Mouse (Mus musculus) CH12.LX (cell line): Measurements from ENCODE around the gene Cog3. TPM values are rescaled to one million over a fixed set of nuclear protein-coding genes. Genes with fewer than 3 reads are reported as not detected.

Experiments
- DNase-seq: peaks from one replicate; pipeline ENCODE4 v3.0.0-alpha.2; 2013; ENCODE audit errors: extremely low read depth
- H3K27ac ChIP-seq: 2 replicates; pipeline ENCODE4 v1.5.1; 2012; ENCODE audit warnings: low read depth, mild to moderate bottlenecking, control low read depth, moderate library complexity; ENCODE audit not compliant: insufficient read depth
- H3K27me3 ChIP-seq: replicated peaks from 2 replicates; pipeline ENCODE3; 2012; ENCODE audit warnings: inconsistent platforms
- H3K36me3 ChIP-seq, 2 experiments: replicated peaks in 1 of 2; 2 replicates each; pipeline versions ENCODE3 to v1.6.1; 2012; ENCODE audit warnings: inconsistent platforms in 1 of 2, low read length in 1 of 2, mild to moderate bottlenecking in 1 of 2, mixed read lengths in 1 of 2, moderate library complexity in 1 of 2; ENCODE audit not compliant: control insufficient read depth in 1 of 2, insufficient read depth in 1 of 2
- H3K4me1 ChIP-seq, 2 experiments: 2 replicates each; pipeline ENCODE4 v1.6.1; 2012; ENCODE audit warnings: inconsistent platforms in 1 of 2, moderate library complexity in 1 of 2; ENCODE audit not compliant: insufficient read depth in 2 of 2, control insufficient read depth in 1 of 2
- H3K4me2 ChIP-seq: 2 replicates; pipeline ENCODE4 v1.6.1; 2012; ENCODE audit warnings: low read depth, mild to moderate bottlenecking, control low read depth; ENCODE audit not compliant: poor library complexity, insufficient read depth, severe bottlenecking
- H3K4me3 ChIP-seq, 3 experiments: fragments of 150-350 bp in 1 of 3; sonication (generic) in 1 of 3; replicated peaks in 1 of 3; 2 replicates each; pipeline versions ENCODE3 to v1.5.1; 2011 to 2012; ENCODE audit warnings: low read depth in 2 of 3, low read length in 2 of 3, mild to moderate bottlenecking in 2 of 3, moderate library complexity in 2 of 3, control low read depth in 1 of 3, improper control_type of control experiment in 1 of 3, inconsistent platforms in 1 of 3, mixed read lengths in 1 of 3; ENCODE audit not compliant: poor library complexity in 1 of 3
- H3K79me2 ChIP-seq: replicated peaks from 2 replicates; pipeline ENCODE4 v1.6.1; 2012; ENCODE audit warnings: mild to moderate bottlenecking, moderate library complexity; ENCODE audit not compliant: control insufficient read depth, poor library complexity, insufficient read depth, severe bottlenecking; ENCODE audit errors: extremely low read depth
- H3K9ac ChIP-seq: 2 replicates; pipeline ENCODE4 v1.6.1; 2012; ENCODE audit warnings: low read depth, mild to moderate bottlenecking, control low read depth, moderate library complexity; ENCODE audit not compliant: insufficient read depth
- H3K9me3 ChIP-seq: replicated peaks from 2 replicates; pipeline ENCODE3; 2012; ENCODE audit warnings: low read length, inconsistent platforms, mixed read lengths
- CHD1 ChIP-seq: IDR thresholded peaks from 2 replicates; pipeline ENCODE4 v1.6.1; 2012; ENCODE audit warnings: low read depth, low read length, improper control_type of control experiment, inconsistent platforms
- CHD2 ChIP-seq: IDR thresholded peaks from 2 replicates; pipeline ENCODE4 v1.6.1; 2011; ENCODE audit warnings: low read length, improper control_type of control experiment
- E2F4 ChIP-seq: IDR thresholded peaks from 2 replicates; pipeline ENCODE4 v1.6.1; 2011; ENCODE audit warnings: low read depth, low read length, improper control_type of control experiment; ENCODE audit not compliant: insufficient replicate concordance
- ELF1 ChIP-seq: IDR thresholded peaks from 2 replicates; pipeline ENCODE4 v1.6.1; 2014; ENCODE audit warnings: low read depth, mild to moderate bottlenecking, inconsistent platforms, low read length, improper control_type of control experiment
- ETS1 ChIP-seq: conservative IDR thresholded peaks from 2 replicates; pipeline ENCODE4 v1.6.1; 2012; ENCODE audit warnings: low read depth, mild to moderate bottlenecking, inconsistent platforms, low read length, improper control_type of control experiment, moderate library complexity
- JUND ChIP-seq: conservative IDR thresholded peaks from 2 replicates; pipeline ENCODE4 v1.6.1; 2011; ENCODE audit warnings: low read depth, low read length, improper control_type of control experiment
- MAFK ChIP-seq: IDR thresholded peaks from 2 replicates; pipeline ENCODE4 v1.6.1; 2011; ENCODE audit warnings: low read length, improper control_type of control experiment; ENCODE audit not compliant: insufficient replicate concordance
- MAZ ChIP-seq: IDR thresholded peaks from 2 replicates; pipeline ENCODE4 v1.6.1; 2012; ENCODE audit warnings: low read depth, mild to moderate bottlenecking, inconsistent platforms, low read length, improper control_type of control experiment, moderate library complexity
- MEF2A ChIP-seq: IDR thresholded peaks from 2 replicates; pipeline ENCODE4 v1.6.1; 2014; ENCODE audit warnings: low read depth, mild to moderate bottlenecking, inconsistent platforms, low read length, improper control_type of control experiment, borderline replicate concordance
- MYC ChIP-seq: IDR thresholded peaks from 2 replicates; pipeline ENCODE4 v1.6.1; 2011; ENCODE audit warnings: low read depth, mild to moderate bottlenecking, improper control_type of control experiment, low read length
- POLR2A ChIP-seq: IDR thresholded peaks from 2 replicates; pipeline ENCODE4 v1.6.1; 2011; ENCODE audit warnings: low read depth, mild to moderate bottlenecking, improper control_type of control experiment, low read length
- POLR2AphosphoS2 ChIP-seq: IDR thresholded peaks from 2 replicates; pipeline ENCODE4 v1.6.1; 2011; ENCODE audit warnings: low read depth, low read length, improper control_type of control experiment
- SMC3 ChIP-seq: IDR thresholded peaks from 2 replicates; pipeline ENCODE4 v1.6.1; 2011; ENCODE audit warnings: low read depth, low read length, improper control_type of control experiment
- TCF12 ChIP-seq: IDR thresholded peaks from 2 replicates; pipeline ENCODE4 v1.6.1; 2014; ENCODE audit warnings: low read depth, mild to moderate bottlenecking, inconsistent platforms, low read length, improper control_type of control experiment
- UBTF ChIP-seq: IDR thresholded peaks from 2 replicates; pipeline ENCODE4 v1.6.1; 2012; ENCODE audit warnings: low read depth, mild to moderate bottlenecking, inconsistent platforms, low read length, improper control_type of control experiment, moderate library complexity
- ZKSCAN1 ChIP-seq: IDR thresholded peaks from 2 replicates; pipeline ENCODE4 v1.6.1; 2012; ENCODE audit warnings: low read depth, inconsistent platforms, low read length, improper control_type of control experiment, borderline replicate concordance
- dilution Hi-C: fragments of 300-500 bp; cut with MboI; formaldehyde crosslinking; loops from 2 replicates; pipeline ENCODE4 v1.14.3; 2020; ENCODE audit warnings: low sequenced_read_pairs; ENCODE audit not compliant: extremely low pct_unique_long_range_greater_than_20kb, extremely low pct_ligation_motif_present
- in situ Hi-C: fragments of 300-500 bp; cut with MboI; formaldehyde crosslinking; loops from 3 replicates; pipeline ENCODE4 v1.14.3; 2019; ENCODE audit warnings: low sequenced_read_pairs, low pct_ligation_motif_present, low pct_unique_long_range_greater_than_20kb, mixed read lengths
- polyA plus RNA-seq: library from polyadenylated mRNA; unstranded; fragments of >175 nt; gene quantifications from 2 replicates; pipeline ENCODE4 v1.2.1, GENCODE M21; 2012; ENCODE audit warnings: low read depth; ENCODE audit not compliant: insufficient read length
- total RNA-seq, 2 experiments: library from RNA; depleted of rRNA; stranded (reverse); fragments of 300-350 nt in 1 of 2; fragments of >200 nt in 1 of 2; gene quantifications; 2 replicates each; pipeline ENCODE4 v1.2.3; 2012 to 2014

Cog3 gene
- total and polyA plus RNA-seq, 3 experiments, result 13.6 to 21.0 (median 15.3) TPM

DNA sequence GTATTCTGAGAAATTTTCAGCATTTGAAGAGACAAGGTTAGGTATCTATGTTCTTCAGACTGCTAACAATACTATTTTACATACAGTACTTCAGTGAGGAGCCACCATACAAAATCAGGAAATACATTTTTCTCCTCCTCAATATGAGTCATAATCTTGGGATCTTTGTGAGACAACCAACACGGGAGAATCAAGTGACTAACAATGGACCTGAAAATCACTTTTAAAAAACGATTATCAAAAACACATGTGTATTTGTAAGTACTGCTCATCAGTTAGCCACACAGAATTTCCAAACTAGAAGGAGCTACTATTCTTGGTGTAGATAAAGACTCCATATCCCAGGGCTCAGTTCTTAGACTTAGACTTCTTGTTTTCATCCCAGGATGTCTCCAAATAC, 23.0 kb downstream of the Cog3 start:
- in situ Hi-C loops, result no loop called here
- TF ChIP-seq ZKSCAN1 (no peak), MAFK (no peak), UBTF (no peak), MEF2A (no peak), SMC3 (no peak), CHD2 (no peak), JUND (no peak), POLR2AphosphoS2 (no peak), MYC (no peak), POLR2A (no peak), CHD1 (no peak), ETS1 (no peak), ELF1 (no peak), E2F4 (no peak), TCF12 (no peak)
- Histone ChIP-seq H3K79me2 (no peaks in the 10 kb centered on the region), H3K4me3 (no peak overlapping the region), H3K27ac (no peak overlapping the region), H3K4me1 (no peaks in the 10 kb centered on the region), H3K36me3 (peaks cover 49 to 92% of the 10 kb centered on the region in 2 experiments), H3K9ac (no peak overlapping the region), H3K4me2 (no peak overlapping the region), H3K27me3 (no peaks in the 10 kb centered on the region), H3K9me3 (no peaks in the 10 kb centered on the region)
- DNase-seq, result no peak
- dilution Hi-C loops, result no loop called here

DNA sequence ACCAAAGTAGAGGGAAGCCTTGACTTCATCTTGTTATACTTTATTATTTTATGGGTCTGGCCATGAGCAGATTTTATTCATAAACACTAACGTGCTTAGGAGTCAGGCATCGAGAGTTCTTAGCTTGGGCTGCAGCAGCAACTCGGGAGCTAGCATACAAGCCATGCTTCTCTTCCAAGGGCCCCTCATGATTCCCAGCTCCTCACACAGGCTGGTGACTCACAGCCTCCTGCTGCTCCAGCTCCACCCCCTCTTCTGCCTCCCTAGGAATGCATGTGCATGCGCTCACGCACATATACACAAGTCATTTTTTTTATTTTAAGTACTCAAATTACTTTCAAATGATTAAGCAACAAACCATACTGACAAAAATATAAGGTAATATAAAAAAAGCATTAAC, 26.2 kb downstream of the Cog3 start:
- dilution Hi-C loops, result no loop called here

More for the DNA sequence above, 26.2 kb downstream of the Cog3 start:
- no peak for TF ChIP-seq MAZ
- no peak for TF ChIP-seq ZKSCAN1
- TF ChIP-seq MEF2A, result no peak
- Histone ChIP-seq H3K4me2 (no peak overlapping the region), H3K4me3 (no peak overlapping the region), H3K36me3 (peaks cover 57 to 89% of the 10 kb centered on the region in 2 experiments), H3K79me2 (no peaks in the 10 kb centered on the region), H3K27ac (no peak overlapping the region), H3K9me3 (no peaks in the 10 kb centered on the region), H3K9ac (no peak overlapping the region), H3K27me3 (no peaks in the 10 kb centered on the region), H3K4me1 (no peaks in the 10 kb centered on the region)
- DNase-seq, result no peak
- in situ Hi-C loops, result no loop called here
